Mouse (Mus musculus): Measurements from ENCODE around the gene Erbin. TPM values are rescaled to one million over a fixed set of nuclear protein-coding genes. Genes with fewer than 3 reads are reported as not detected.

Gene Erbin
- polyA plus RNA-seq, 1 experiment = 4.9 TPM

GRCm38 (mm10) chr13:103807464-103807863 is 112.8 kb downstream of the Erbin start:
- Histone ChIP-seq H3K27me3 (ENCODE audit: control insufficient read depth, insufficient read depth, low read length) (no peaks in the 10 kb centered on the region), H3K36me3 (ENCODE audit: control insufficient read depth, insufficient read depth, low read length) (no peaks in the 10 kb centered on the region), H3K4me3 (ENCODE audit: control insufficient read depth, low read depth, low read length) (no peak overlapping the region), H3K4me1 (ENCODE audit: control insufficient read depth, insufficient read depth, low read length) (no peaks in the 10 kb centered on the region), H3K27ac (ENCODE audit: control insufficient read depth, insufficient read depth, low read depth, low read length) (no peak overlapping the region)
- TF ChIP-seq POLR2A (IDR thresholded peaks at IDR 0.05; ENCODE audit: control insufficient read depth, low read depth, low read length) = no peak
- no peak for TF ChIP-seq CTCF (IDR thresholded peaks at IDR 0.05; ENCODE audit: control insufficient read depth, insufficient read depth, insufficient replicate concordance, low read depth, low read length)

- Histone ChIP-seq H3K27ac (ENCODE audit: control insufficient read depth, insufficient read depth, low read depth, low read length) (no peak overlapping the region), H3K27me3 (ENCODE audit: control insufficient read depth, insufficient read depth, low read length) (no peaks in the 10 kb centered on the region), H3K36me3 (ENCODE audit: control insufficient read depth, insufficient read depth, low read length) (no peaks in the 10 kb centered on the region), H3K4me1 (ENCODE audit: control insufficient read depth, insufficient read depth, low read length) (no peaks in the 10 kb centered on the region), H3K4me3 (ENCODE audit: control insufficient read depth, low read depth, low read length) (no peak overlapping the region)
- no peak for TF ChIP-seq POLR2A (IDR thresholded peaks at IDR 0.05; ENCODE audit: control insufficient read depth, low read depth, low read length)
- TF ChIP-seq CTCF (IDR thresholded peaks at IDR 0.05; ENCODE audit: control insufficient read depth, insufficient read depth, insufficient replicate concordance, low read depth, low read length) = no peak
These were observed 114.0 kb downstream of the Erbin start for GRCm38 (mm10) chr13:103806210-103806851.

- H3K27me3 ChIP-seq (ENCODE audit: control insufficient read depth, insufficient read depth, low read length) = no peaks in the 10 kb centered on the region
- no peak overlapping the region for H3K4me3 ChIP-seq (ENCODE audit: control insufficient read depth, low read depth, low read length)
- no peaks in the 10 kb centered on the region for H3K36me3 ChIP-seq (ENCODE audit: control insufficient read depth, insufficient read depth, low read length)
- H3K4me1 ChIP-seq (ENCODE audit: control insufficient read depth, insufficient read depth, low read length) = no peaks in the 10 kb centered on the region
- H3K27ac ChIP-seq (ENCODE audit: control insufficient read depth, insufficient read depth, low read depth, low read length) = no peak overlapping the region
- no peak for TF ChIP-seq CTCF (IDR thresholded peaks at IDR 0.05; ENCODE audit: control insufficient read depth, insufficient read depth, insufficient replicate concordance, low read depth, low read length)
- TF ChIP-seq POLR2A (IDR thresholded peaks at IDR 0.05; ENCODE audit: control insufficient read depth, low read depth, low read length) = no peak
These were observed 116.6 kb downstream of the Erbin start for GRCm38 (mm10) chr13:103803721-103804120.

- Histone ChIP-seq H3K27ac (ENCODE audit: control insufficient read depth, insufficient read depth, low read depth, low read length) (no peak overlapping the region), H3K4me1 (ENCODE audit: control insufficient read depth, insufficient read depth, low read length) (no peaks in the 10 kb centered on the region), H3K27me3 (ENCODE audit: control insufficient read depth, insufficient read depth, low read length) (no peaks in the 10 kb centered on the region), H3K4me3 (ENCODE audit: control insufficient read depth, low read depth, low read length) (no peak overlapping the region), H3K36me3 (ENCODE audit: control insufficient read depth, insufficient read depth, low read length) (no peaks in the 10 kb centered on the region)
- TF ChIP-seq POLR2A (IDR thresholded peaks at IDR 0.05; ENCODE audit: control insufficient read depth, low read depth, low read length) = no peak
These were observed 119.3 kb downstream of the Erbin start for GRCm38 (mm10) chr13:103801021-103801420.

GRCm38 (mm10) chr13:103794688-103795543 is 125.4 kb downstream of the Erbin start:
- Histone ChIP-seq H3K4me3 (ENCODE audit: control insufficient read depth, low read depth, low read length) (no peak overlapping the region), H3K27ac (ENCODE audit: control insufficient read depth, insufficient read depth, low read depth, low read length) (no peak overlapping the region), H3K4me1 (ENCODE audit: control insufficient read depth, insufficient read depth, low read length) (no peaks in the 10 kb centered on the region), H3K27me3 (ENCODE audit: control insufficient read depth, insufficient read depth, low read length) (no peaks in the 10 kb centered on the region), H3K36me3 (ENCODE audit: control insufficient read depth, insufficient read depth, low read length) (no peaks in the 10 kb centered on the region)
- TF ChIP-seq CTCF (IDR thresholded peaks at IDR 0.05; ENCODE audit: control insufficient read depth, insufficient read depth, insufficient replicate concordance, low read depth, low read length) = no peak
- TF ChIP-seq POLR2A (IDR thresholded peaks at IDR 0.05; ENCODE audit: control insufficient read depth, low read depth, low read length) = no peak

- H3K4me3 ChIP-seq (ENCODE audit: control insufficient read depth, low read depth, low read length) = no peak overlapping the region
These were observed 140.3 kb downstream of the Erbin start for GRCm38 (mm10) chr13:103779922-103780585.

GRCm38 (mm10) chr13:103777126-103777525 is 143.2 kb downstream of the Erbin start:
- H3K36me3 ChIP-seq (ENCODE audit: control insufficient read depth, insufficient read depth, low read length) = no peaks in the 10 kb centered on the region
- H3K27me3 ChIP-seq (ENCODE audit: control insufficient read depth, insufficient read depth, low read length) = no peaks in the 10 kb centered on the region
- TF ChIP-seq CTCF (IDR thresholded peaks at IDR 0.05; ENCODE audit: control insufficient read depth, insufficient read depth, insufficient replicate concordance, low read depth, low read length) (no peak), POLR2A (IDR thresholded peaks at IDR 0.05; ENCODE audit: control insufficient read depth, low read depth, low read length) (no peak)
- H3K27ac ChIP-seq (ENCODE audit: control insufficient read depth, insufficient read depth, low read depth, low read length) = no peak overlapping the region
- peaks cover 4% of the 10 kb centered on the region for H3K4me1 ChIP-seq (ENCODE audit: control insufficient read depth, insufficient read depth, low read length)
- H3K4me3 ChIP-seq (ENCODE audit: control insufficient read depth, low read depth, low read length) = no peak overlapping the region

More at GRCm38 (mm10) chr13:103779922-103780585, 140.3 kb downstream of the Erbin start:
- Histone ChIP-seq H3K27ac (ENCODE audit: control insufficient read depth, insufficient read depth, low read depth, low read length) (no peak overlapping the region), H3K4me1 (ENCODE audit: control insufficient read depth, insufficient read depth, low read length) (peaks cover 2% of the 10 kb centered on the region; the same call in 1 of the 2 replicates), H3K36me3 (ENCODE audit: control insufficient read depth, insufficient read depth, low read length) (no peaks in the 10 kb centered on the region), H3K27me3 (ENCODE audit: control insufficient read depth, insufficient read depth, low read length) (no peaks in the 10 kb centered on the region)
- TF ChIP-seq CTCF (IDR thresholded peaks at IDR 0.05; ENCODE audit: control insufficient read depth, insufficient read depth, insufficient replicate concordance, low read depth, low read length) = no peak
- TF ChIP-seq POLR2A (IDR thresholded peaks at IDR 0.05; ENCODE audit: control insufficient read depth, low read depth, low read length) = no peak

Data from testis, adult 2 months (tissue).